In the genomic region with DNA sequence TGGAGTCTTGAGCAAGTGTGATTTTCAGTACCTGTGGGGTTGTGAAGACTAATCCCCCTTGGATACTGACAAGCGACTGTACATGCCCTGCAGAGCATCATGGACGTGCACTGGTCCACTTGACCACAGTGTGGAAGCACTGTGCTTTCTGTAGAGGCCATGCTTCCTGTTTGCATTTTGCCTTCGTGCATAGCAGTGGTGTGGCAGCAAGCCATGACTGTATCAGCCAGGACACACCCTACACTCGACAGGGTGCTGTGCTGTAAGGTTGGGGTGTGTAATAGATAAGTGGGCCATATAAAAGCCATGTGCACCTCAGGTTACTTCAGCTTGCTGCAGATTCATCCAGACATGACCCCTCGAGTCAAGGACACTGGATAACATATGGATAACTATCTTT, we compare ENCODE assay signal across 7 mouse cellular contexts. TPM values are rescaled to one million over a fixed set of nuclear protein-coding genes. Genes with fewer than 3 reads are reported as not detected.
A peak's percentile ranks its signal among the peaks of the same experiment; 100 is the strongest.
DNase-seq lines count a peak whose midpoint lies in the region; ATAC-seq and TF ChIP-seq lines count a peak whose summit lies in the region.

No protein-coding gene starts in this region.

- no peak overlapping the region for H3K9ac ChIP-seq in liver, embryonic 16.5 days (ENCODE audit: low read depth, low read length)
- no peak overlapping the region for H3K9ac ChIP-seq in stomach, postnatal 0 days (ENCODE audit: low read length)

- DNase-seq in thymus, postnatal 14 days, result peak; percentile 8
- DNase-seq in thymus, postnatal 36 days, result no peak
- peak; percentile 81 for DNase-seq in stomach, postnatal 0 days (ENCODE audit: low spot score)
- no peak for DNase-seq in ovary, postnatal 10 days (ENCODE audit: low spot score)
- no peak for DNase-seq in cerebellum, adult 9-10 months

- H3K4me3 ChIP-seq in cortical plate, adult 2 months (ENCODE audit: insufficient read depth, low read length), result no peak overlapping the region
- no peak overlapping the region for H3K4me3 ChIP-seq in liver, embryonic 16.5 days (ENCODE audit: low read depth, low read length)
- no peak overlapping the region for H3K4me3 ChIP-seq in stomach, postnatal 0 days (ENCODE audit: low read depth, low read length)

- H3K36me3 ChIP-seq in liver, embryonic 16.5 days (ENCODE audit: control insufficient read depth, insufficient read depth), result no peaks in the 10 kb centered on the region
- H3K36me3 ChIP-seq in stomach, postnatal 0 days (ENCODE audit: control insufficient read depth, insufficient read depth, low read length), result no peaks in the 10 kb centered on the region

- WGBS in liver, embryonic 16.5 days (ENCODE audit: insufficient replicate concordance), result 20% methylated on average over 5 of the region's 5 CpGs
- WGBS in stomach, postnatal 0 days, result 37% methylated on average over 5 of the region's 5 CpGs

- no peak overlapping the region for H3K27ac ChIP-seq in cortical plate, adult 2 months (ENCODE audit: insufficient read depth, low read length)
- H3K27ac ChIP-seq in liver, embryonic 16.5 days (ENCODE audit: low read length), result no peak overlapping the region
- H3K27ac ChIP-seq in stomach, postnatal 0 days (replicated peaks), result no peak overlapping the region

- no peak overlapping the region for H3K4me2 ChIP-seq in liver, embryonic 16.5 days (ENCODE audit: low read depth, low read length)
- H3K4me2 ChIP-seq in stomach, postnatal 0 days (replicated peaks; ENCODE audit: low read depth), result no peak overlapping the region

- H3K4me1 ChIP-seq in cortical plate, adult 2 months (ENCODE audit: control insufficient read depth, insufficient read depth, low read length), result no peaks in the 10 kb centered on the region
- peaks cover 7% of the 10 kb centered on the region for H3K4me1 ChIP-seq in liver, embryonic 16.5 days (ENCODE audit: control insufficient read depth, low read depth, low read length)
- no peaks in the 10 kb centered on the region for H3K4me1 ChIP-seq in stomach, postnatal 0 days (replicated peaks; ENCODE audit: control insufficient read depth, insufficient read depth)

- peak; percentile 67 for ATAC-seq in liver, embryonic 16.5 days (ENCODE audit: low read depth)
- ATAC-seq in stomach, postnatal 0 days (ENCODE audit: low FRiP score, low TSS enrichment), result peak; percentile 94

- no peaks in the 10 kb centered on the region for H3K27me3 ChIP-seq in liver, embryonic 16.5 days (ENCODE audit: control insufficient read depth, insufficient read depth, low read depth, low read length)
- no peaks in the 10 kb centered on the region for H3K27me3 ChIP-seq in stomach, postnatal 0 days (ENCODE audit: control insufficient read depth, insufficient read depth, low read length)

- 0 out of 2 replicates have a peak, but pooled peaks have one; percentile 3 for TF ChIP-seq CTCF in cortical plate, adult 2 months (IDR thresholded peaks at IDR 0.05; ENCODE audit: extremely low read depth, insufficient read depth, low read length)
- TF ChIP-seq CTCF in stomach, postnatal 0 days (IDR thresholded peaks at IDR 0.05; ENCODE audit: low read depth), result peak; percentile 81

- TF ChIP-seq EP300 in stomach, postnatal 0 days (optimal IDR thresholded peaks at IDR 0.05), result no peak

- no peak for TF ChIP-seq POLR2A in cortical plate, adult 2 months (IDR thresholded peaks at IDR 0.05; ENCODE audit: extremely low read depth, insufficient read depth, low read length)

- no peaks in the 10 kb centered on the region for H3K9me3 ChIP-seq in liver, embryonic 16.5 days (replicated peaks; ENCODE audit: control insufficient read depth, low read length)
- H3K9me3 ChIP-seq in stomach, postnatal 0 days (ENCODE audit: control insufficient read depth, low read length), result no peaks in the 10 kb centered on the region

RNA-seq across cellular contexts. Expression of gene Bfsp1, which starts 24.3 kb away (rescaled TPM):
- 0.81 and 0.98 TPM in 2 replicates for polyA plus RNA-seq in cortical plate, adult 2 months (2012; rRNA removed)
- polyA plus RNA-seq in liver, embryonic 16.5 days (2015; fragmentation: Nextera tagmentation; extraction: Ambion mirVana), result 0.11 and 0.13 TPM in 2 replicates
- polyA plus RNA-seq in stomach, postnatal 0 days (2015; fragmentation: Nextera tagmentation; extraction: Ambion mirVana), result 1.5 and 1.6 TPM in 2 replicates

Comparison
In these comparisons a context has a peak if more than half of its experiments do, and no peak if none do; other contexts are left out.
1. DNase-seq: peak in thymus, postnatal 14 days (single experiment) and stomach, postnatal 0 days (single experiment); none in thymus, postnatal 36 days (0 of 2), ovary, postnatal 10 days (single experiment) and cerebellum, adult 9-10 months (single experiment).